Mouse (Mus musculus): ENCODE results near the gene Pdlim4.

Gene Pdlim4

GRCm38 (mm10) chr11:54068520-54069371 lies at the start of gene Pdlim4:
Pdlim4 (minus strand) TSS chr11:54069014.
- peak; percentile 30 for DNase-seq (ENCODE audit: low read depth, low spot score)

- DNase-seq (ENCODE audit: low read depth, low spot score), result no peak
Measured at GRCm38 (mm10) chr11:54117096-54117495, 48.3 kb upstream of the Pdlim4 start.

- no peak for DNase-seq (ENCODE audit: low read depth, low spot score)
Measured at GRCm38 (mm10) chr11:54116406-54116805, 47.6 kb upstream of the Pdlim4 start.

DNA sequence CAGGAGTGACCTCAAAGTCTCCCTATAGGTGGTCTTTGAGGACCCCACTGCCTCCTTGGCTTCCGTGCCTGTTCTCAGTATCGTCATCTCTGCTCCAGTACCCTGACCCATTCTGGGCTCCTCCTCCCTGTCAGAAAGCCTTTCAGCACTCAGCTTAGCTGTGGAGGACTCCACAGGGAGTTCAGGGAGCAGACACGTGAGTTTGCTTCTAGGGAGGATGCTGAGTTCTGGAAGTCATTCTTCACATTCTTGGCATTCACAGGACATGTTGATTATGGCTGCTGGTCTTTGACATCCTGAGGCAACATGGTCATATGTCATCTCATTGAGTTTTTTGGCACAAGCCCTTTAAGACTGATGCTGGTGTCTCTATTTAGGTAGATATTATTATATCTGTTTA lies 47.1 kb upstream of the Pdlim4 start:
- no peak for DNase-seq (ENCODE audit: low read depth, low spot score)

GRCm38 (mm10) chr11:54115301-54115700 lies 46.5 kb upstream of the Pdlim4 start:
- DNase-seq (ENCODE audit: low read depth, low spot score), result no peak

- no peak for DNase-seq (ENCODE audit: low read depth, low spot score)
Measured at GRCm38 (mm10) chr11:54114746-54115145, 45.9 kb upstream of the Pdlim4 start.

- DNase-seq (ENCODE audit: low read depth, low spot score), result no peak
Measured at GRCm38 (mm10) chr11:54113352-54113751, 44.5 kb upstream of the Pdlim4 start.

- peak; percentile 66 for DNase-seq (ENCODE audit: low read depth, low spot score)
Measured at GRCm38 (mm10) chr11:54112920-54113319, 44.1 kb upstream of the Pdlim4 start.

- no peak for DNase-seq (ENCODE audit: low read depth, low spot score)
Measured at GRCm38 (mm10) chr11:54111976-54112741, 43.3 kb upstream of the Pdlim4 start.

- no peak for DNase-seq (ENCODE audit: low read depth, low spot score)
Measured at GRCm38 (mm10) chr11:54111291-54111690, 42.5 kb upstream of the Pdlim4 start.

- DNase-seq (ENCODE audit: low read depth, low spot score), result no peak
Measured at GRCm38 (mm10) chr11:54108894-54109293, 40.1 kb upstream of the Pdlim4 start.

- no peak for DNase-seq (ENCODE audit: low read depth, low spot score)
Measured at GRCm38 (mm10) chr11:54108131-54108530, 39.3 kb upstream of the Pdlim4 start.

DNA sequence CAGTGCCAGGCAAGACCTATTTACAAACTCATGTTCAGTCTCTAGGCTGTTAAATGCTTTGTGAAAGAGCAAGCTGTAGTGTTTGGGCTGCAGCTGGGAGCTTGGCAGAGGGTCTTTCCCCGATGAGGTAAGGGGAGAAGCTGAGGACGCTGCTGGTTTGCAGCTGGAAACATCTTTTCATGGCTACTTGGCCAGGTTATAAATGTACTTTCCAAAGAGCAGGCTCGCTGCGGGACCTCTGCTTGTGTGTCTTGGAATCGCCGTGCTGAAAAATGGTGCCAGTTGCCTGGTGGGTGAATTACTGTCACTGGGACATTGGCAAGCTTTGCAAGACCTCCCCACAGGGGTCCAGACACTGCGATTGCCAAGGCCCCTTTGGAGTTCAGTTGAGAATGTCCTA lies 38.4 kb upstream of the Pdlim4 start:
- DNase-seq (ENCODE audit: low read depth, low spot score), result no peak

DNA sequence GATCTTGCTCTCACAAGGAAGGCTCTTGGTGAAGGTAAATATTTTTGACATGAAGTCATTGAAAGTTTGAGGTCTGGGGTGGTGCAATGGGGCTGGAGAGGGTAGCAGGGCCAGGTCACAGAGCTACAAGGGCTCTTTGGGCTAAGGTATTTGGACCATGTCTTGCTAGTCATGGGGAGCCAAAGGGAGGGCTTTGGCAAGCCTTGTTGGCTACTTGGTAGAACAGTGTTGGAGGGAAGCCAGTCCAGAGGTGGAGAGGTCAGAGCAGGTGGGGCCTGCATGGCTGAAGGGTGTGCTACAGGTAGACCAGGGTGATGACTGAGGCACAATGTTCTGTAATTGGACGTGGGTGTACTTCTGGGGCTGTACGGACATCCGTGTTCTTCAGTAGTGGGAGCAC lies 37.9 kb upstream of the Pdlim4 start:
- DNase-seq (ENCODE audit: low read depth, low spot score), result no peak

DNA sequence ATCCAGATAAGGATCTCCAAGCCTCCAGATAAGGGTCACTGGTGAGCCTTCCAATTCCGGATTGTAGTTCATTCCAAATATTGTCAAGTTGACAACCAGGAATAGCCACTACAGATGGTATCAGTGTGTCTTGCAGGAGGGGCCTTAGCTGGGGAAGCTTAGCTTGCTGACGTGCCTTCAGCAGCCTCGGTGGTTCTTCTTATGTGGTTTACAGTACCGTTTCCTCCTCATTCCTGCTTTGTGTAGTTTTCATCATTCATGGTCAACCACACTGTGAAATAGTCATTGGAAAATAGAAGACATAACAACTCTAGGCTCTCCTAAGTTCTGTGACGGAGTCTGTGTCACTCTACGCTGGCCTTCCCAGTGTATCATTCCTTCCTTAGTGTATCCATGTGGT lies 36.2 kb upstream of the Pdlim4 start:
- no peak for DNase-seq (ENCODE audit: low read depth, low spot score)

DNA sequence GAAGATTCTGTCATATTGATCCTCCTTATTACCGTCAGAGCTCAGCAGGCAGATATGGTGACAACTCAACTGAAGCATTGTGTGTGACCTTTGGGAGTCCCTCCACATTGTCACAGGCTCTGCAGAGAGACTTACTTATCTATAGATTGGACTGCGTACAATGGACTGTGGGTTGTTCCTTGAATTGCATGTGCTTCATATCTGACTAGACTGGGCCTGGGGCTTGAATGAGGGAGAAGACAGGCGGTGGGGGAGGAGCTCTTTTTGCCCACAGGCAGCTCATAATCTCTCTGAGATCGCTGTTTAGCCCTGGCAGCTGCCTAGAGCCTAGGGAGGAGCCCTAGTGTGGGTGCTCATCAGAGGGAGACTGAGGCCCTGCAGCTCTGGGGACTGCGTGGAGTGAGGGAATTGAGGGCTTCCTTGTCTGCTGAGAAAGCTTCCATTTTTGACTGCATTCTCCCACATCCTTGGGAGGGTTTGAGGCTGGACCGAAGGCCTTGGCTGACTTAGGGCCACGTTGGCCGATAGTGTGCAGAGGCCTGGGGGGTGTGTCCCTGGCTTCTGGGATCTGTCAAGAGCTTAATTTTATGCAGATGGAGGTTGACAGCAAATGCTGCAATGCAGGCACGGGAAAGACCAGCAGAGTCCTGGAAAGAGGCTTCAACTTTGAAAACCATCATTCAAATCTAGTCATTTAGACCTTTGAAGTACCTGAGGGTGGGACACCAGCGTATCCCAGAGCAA lies 34.1 kb upstream of the Pdlim4 start:
- DNase-seq (ENCODE audit: low read depth, low spot score), result no peak

DNA sequence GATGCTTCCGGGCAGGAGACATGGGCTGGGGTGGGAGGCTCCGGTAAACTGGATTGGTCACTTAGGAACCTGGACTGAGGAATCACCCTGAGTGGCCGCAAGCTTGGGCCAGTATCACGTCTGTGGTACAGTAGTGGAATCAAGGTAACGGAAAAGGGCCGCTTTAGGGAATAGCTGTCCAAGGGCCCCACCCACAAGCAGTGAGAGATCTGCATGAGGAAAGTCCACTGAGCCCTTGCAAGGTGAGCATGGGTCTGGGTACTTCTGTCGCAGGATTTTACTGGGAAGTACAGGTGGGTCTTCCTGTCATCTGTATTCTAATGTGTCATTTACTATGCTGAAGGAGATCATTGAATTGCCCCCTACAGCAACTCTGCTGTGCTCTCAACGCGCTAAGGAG lies 32.9 kb upstream of the Pdlim4 start:
- no peak for DNase-seq (ENCODE audit: low read depth, low spot score)

DNA sequence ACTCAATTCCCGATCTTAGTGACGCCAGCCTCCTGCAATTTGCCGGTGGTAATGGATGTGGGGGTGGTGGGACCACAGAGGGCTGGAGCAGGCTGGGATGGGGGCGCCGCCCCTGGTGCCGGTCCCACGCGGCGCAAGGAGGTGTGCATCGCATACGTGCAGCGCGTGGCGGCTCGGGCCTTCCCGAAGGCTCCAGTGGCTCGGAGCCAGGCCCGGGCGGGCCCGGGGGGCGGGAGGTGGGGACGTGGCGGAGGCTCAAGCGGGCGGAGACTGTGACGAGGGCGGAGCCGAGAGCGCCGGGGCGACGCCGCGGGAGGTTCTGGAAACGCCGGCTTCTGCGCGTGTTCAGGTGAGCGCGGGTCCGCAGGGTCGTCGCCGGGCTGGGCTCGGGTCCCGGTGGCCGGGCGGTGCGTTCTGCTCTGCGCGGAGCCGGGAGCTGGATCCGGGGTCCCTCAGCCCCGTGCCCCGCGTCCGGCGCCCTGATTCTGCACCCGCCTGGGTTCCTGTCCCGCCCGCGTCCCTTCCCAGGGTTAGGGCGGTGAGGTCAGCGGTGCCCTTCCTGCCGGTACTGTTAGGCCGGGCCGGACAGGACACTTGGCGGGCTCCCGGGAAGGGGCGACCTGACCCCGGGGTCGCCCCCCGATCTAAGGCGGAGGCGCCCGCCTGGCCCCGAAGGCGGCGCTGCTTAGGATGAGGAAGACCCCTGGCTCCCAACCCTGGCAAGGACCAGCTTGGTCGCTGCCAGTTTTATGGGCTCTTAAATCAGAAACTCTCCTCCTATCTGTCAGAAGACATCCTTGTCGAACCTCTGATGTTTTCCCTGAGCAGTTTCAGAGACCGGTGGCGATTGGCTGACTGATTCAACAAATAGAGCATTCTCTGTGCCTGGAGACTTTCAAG lies 32.1 kb upstream of the Pdlim4 start:
- peak; percentile 53 for DNase-seq (ENCODE audit: low read depth, low spot score)

DNA sequence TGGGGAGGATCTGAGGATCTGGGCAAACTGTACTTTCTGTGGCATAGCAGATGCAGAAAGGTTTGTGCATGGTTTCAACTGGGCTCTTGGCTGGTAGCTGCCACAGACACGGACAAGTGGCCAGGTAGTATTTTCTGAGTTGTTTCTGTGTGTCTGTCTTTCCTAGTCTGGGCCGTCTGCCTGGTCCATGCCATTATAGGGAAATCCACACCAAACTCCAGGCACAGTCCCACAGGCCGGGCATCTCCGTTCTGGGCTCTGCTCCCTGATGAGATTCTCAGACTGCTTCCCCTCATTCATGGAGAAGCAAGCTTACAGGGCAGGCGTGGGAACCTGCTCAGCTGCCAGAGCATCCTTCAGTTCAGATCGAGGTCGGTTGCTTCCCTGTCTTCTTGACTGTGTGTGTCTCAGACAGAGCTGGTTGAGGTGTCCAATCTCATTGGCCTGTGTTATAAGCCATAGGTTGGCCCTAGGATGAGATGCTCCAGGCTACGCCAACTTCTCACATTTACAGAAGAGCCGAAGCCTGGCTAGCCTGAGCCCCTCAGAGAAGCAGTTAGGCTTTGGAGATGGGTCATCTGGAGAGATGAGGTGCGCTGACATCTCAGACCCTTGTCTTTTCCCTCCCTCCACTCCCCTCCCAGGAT lies 31.4 kb upstream of the Pdlim4 start, which contains the start of gene P4ha2:
Gene P4ha2 (plus strand): TSS at position 51 of the 647 bp plus-strand sequence.
- DNase-seq (ENCODE audit: low read depth, low spot score), result no peak

GRCm38 (mm10) chr11:54093000-54093399 lies 24.2 kb upstream of the Pdlim4 start:
- peak; percentile 57 for DNase-seq (ENCODE audit: low read depth, low spot score)
